Mouse (Mus musculus) testis, postnatal 10 days (tissue): ENCODE results near the gene Opn1sw.
A peak's percentile ranks its signal among the peaks of the same experiment; 100 is the strongest.

Experiments
- DNase-seq: peaks from one replicate; pipeline ENCODE4 v3.0.0; 2021; ENCODE audit warnings: low spot score

Gene Opn1sw

GRCm38 (mm10) chr6:29388052-29388518 lies at the start of gene Opn1sw:
TSS of gene Opn1sw (minus strand) at chr6:29388468.
- peak; percentile 50 for DNase-seq

GRCm38 (mm10) chr6:29436461-29436934 lies 48.2 kb upstream of the Opn1sw start:
- no peak for DNase-seq

GRCm38 (mm10) chr6:29435940-29436451 lies 47.7 kb upstream of the Opn1sw start:
- peak; percentile 68 for DNase-seq

- peak; percentile 80 for DNase-seq
Measured at GRCm38 (mm10) chr6:29434911-29435691, 46.8 kb upstream of the Opn1sw start.

- no peak for DNase-seq
Measured at GRCm38 (mm10) chr6:29433804-29434795, 45.8 kb upstream of the Opn1sw start.

GRCm38 (mm10) chr6:29433038-29433803 lies 45.0 kb upstream of the Opn1sw start, which contains the start of gene Flnc:
TSS of gene Flnc (plus strand) at chr6:29433256.
- DNase-seq, result peak; percentile 72

- no peak for DNase-seq
Measured at GRCm38 (mm10) chr6:29432676-29433037, 44.4 kb upstream of the Opn1sw start.

- no peak for DNase-seq
Measured at GRCm38 (mm10) chr6:29432156-29432555, 43.9 kb upstream of the Opn1sw start.

- DNase-seq, result no peak
Measured at GRCm38 (mm10) chr6:29431473-29431872, 43.2 kb upstream of the Opn1sw start.

GRCm38 (mm10) chr6:29430681-29431420 lies 42.6 kb upstream of the Opn1sw start:
- no peak for DNase-seq

GRCm38 (mm10) chr6:29428171-29428570 lies 39.9 kb upstream of the Opn1sw start:
- DNase-seq, result no peak

- DNase-seq, result no peak
Measured at GRCm38 (mm10) chr6:29426331-29426730, 38.1 kb upstream of the Opn1sw start.

- no peak for DNase-seq
Measured at GRCm38 (mm10) chr6:29425118-29425517, 36.9 kb upstream of the Opn1sw start.

GRCm38 (mm10) chr6:29420596-29420995 lies 32.3 kb upstream of the Opn1sw start:
- no peak for DNase-seq

- DNase-seq, result no peak
Measured at GRCm38 (mm10) chr6:29415446-29415845, 27.2 kb upstream of the Opn1sw start.

- no peak for DNase-seq
Measured at GRCm38 (mm10) chr6:29406412-29406811, 18.1 kb upstream of the Opn1sw start.

- peak; percentile 80 for DNase-seq
Measured at GRCm38 (mm10) chr6:29402693-29403342, 14.6 kb upstream of the Opn1sw start.

- no peak for DNase-seq
Measured at GRCm38 (mm10) chr6:29399851-29400250, 11.6 kb upstream of the Opn1sw start.

- peak; percentile 51 for DNase-seq
Measured at GRCm38 (mm10) chr6:29397575-29397974, 9.3 kb upstream of the Opn1sw start.
